Mouse (Mus musculus) forebrain, embryonic 16.5 days (tissue): ENCODE measurements around the gene Cdyl. TPM values are rescaled to one million over a fixed set of nuclear protein-coding genes. Genes with fewer than 3 reads are reported as not detected.
"Not testable (repeated sequence)": the region's sequence is repeated elsewhere in the genome, so short reads cannot be mapped to it uniquely, and the experiment has no call there.

ENCODE experiments used
- ATAC-seq: fragments of 200-750 bp; cut with Nextera tagmentation; 2 replicates; pipeline ENCODE4 v1.8.0; 2017; ENCODE audit warnings: mild to moderate bottlenecking, moderate library complexity
- H3K27ac ChIP-seq: fragments of 300-500 bp; sonication (generic); 2 replicates; pipeline ENCODE4 v1.5.1; 2014; ENCODE audit warnings: low read length, control low read depth
- H3K27me3 ChIP-seq: fragments of 300-500 bp; sonication (generic); replicated peaks from 2 replicates; pipeline ENCODE4 v1.6.1; 2014; ENCODE audit warnings: low read length; ENCODE audit not compliant: control insufficient read depth, insufficient read depth
- H3K36me3 ChIP-seq: fragments of 300-500 bp; sonication (generic); 2 replicates; pipeline ENCODE4 v1.6.1; 2014; ENCODE audit not compliant: control insufficient read depth, insufficient read depth
- H3K4me1 ChIP-seq: fragments of 300-500 bp; sonication (generic); replicated peaks from 2 replicates; pipeline ENCODE4 v1.6.1; 2014; ENCODE audit warnings: low read length; ENCODE audit not compliant: control insufficient read depth, insufficient read depth
- H3K4me2 ChIP-seq: fragments of 300-500 bp; sonication (generic); 2 replicates; pipeline ENCODE4 v1.6.1; 2014; ENCODE audit warnings: mild to moderate bottlenecking, low read length, control low read depth
- H3K4me3 ChIP-seq: fragments of 300-500 bp; sonication (generic); replicated peaks from 2 replicates; pipeline ENCODE4 v1.5.1; 2014; ENCODE audit warnings: mild to moderate bottlenecking, low read length, control low read depth
- H3K9ac ChIP-seq: fragments of 300-500 bp; sonication (generic); replicated peaks from 2 replicates; pipeline ENCODE4 v1.6.1; 2014; ENCODE audit warnings: low read depth, low read length, control low read depth
- H3K9me3 ChIP-seq: fragments of 300-500 bp; sonication (generic); 2 replicates; pipeline ENCODE4 v1.6.1; 2016; ENCODE audit warnings: low read length; ENCODE audit not compliant: control insufficient read depth
- WGBS: fragments of 180-500 bp; shearing (Covaris S2); extraction: QIAGEN DNeasy Blood & Tissue Kit; methylation state at CpG from one replicate; pipeline ENCODE4 v1.1.7; 2014; 5-methylcytosine and 5-hydroxymethylcytosine counted together
- polyA plus RNA-seq: library from polyadenylated mRNA; unstranded; fragments of >200 nt; fragmentation: Nextera tagmentation; extraction: Ambion mirVana; gene quantifications from 2 replicates; pipeline ENCODE4 v1.2.1, GENCODE M21; 2015

Gene Cdyl
- polyA plus RNA-seq, 1 experiment from 2014 or later, result 4.2 TPM

GRCm38 (mm10) chr13:35825639-35826038 is 166.0 kb downstream of the Cdyl start:
- H3K9me3 ChIP-seq, result no peaks in the 10 kb centered on the region
- no peaks in the 10 kb centered on the region for H3K36me3 ChIP-seq
- H3K27me3 ChIP-seq, result no peaks in the 10 kb centered on the region
- 93% methylated on average over 2 of the region's 2 CpGs for WGBS
- H3K9ac ChIP-seq, result no peak overlapping the region
- H3K4me3 ChIP-seq, result no peak overlapping the region
- no peak for ATAC-seq
- no peak overlapping the region for H3K27ac ChIP-seq
- peaks cover 3% of the 10 kb centered on the region; the same call in 1 of the 2 replicates for H3K4me1 ChIP-seq
- no peak overlapping the region for H3K4me2 ChIP-seq

- peaks cover 6% of the 10 kb centered on the region for H3K4me1 ChIP-seq
- H3K27ac ChIP-seq, result no peak overlapping the region
- 62% methylated on average over 6 of the region's 6 CpGs for WGBS
- no peaks in the 10 kb centered on the region for H3K36me3 ChIP-seq
- no peak overlapping the region for H3K9ac ChIP-seq
- H3K4me3 ChIP-seq, result no peak overlapping the region
- H3K4me2 ChIP-seq, result no peak overlapping the region
- no peaks in the 10 kb centered on the region for H3K9me3 ChIP-seq
- no peak for ATAC-seq
- H3K27me3 ChIP-seq, result no peaks in the 10 kb centered on the region
Observed at GRCm38 (mm10) chr13:35832676-35833075, 173.0 kb downstream of the Cdyl start.

- peaks cover 6% of the 10 kb centered on the region for H3K4me1 ChIP-seq
- no peaks in the 10 kb centered on the region for H3K27me3 ChIP-seq
- no peak overlapping the region for H3K9ac ChIP-seq
- H3K27ac ChIP-seq, result no peak overlapping the region
- ATAC-seq, result no peak
- H3K9me3 ChIP-seq, result no peaks in the 10 kb centered on the region
- WGBS, result 41% methylated on average over 6 of the region's 6 CpGs
- H3K36me3 ChIP-seq, result no peaks in the 10 kb centered on the region
- H3K4me2 ChIP-seq, result no peak overlapping the region
- H3K4me3 ChIP-seq, result no peak overlapping the region
Observed at GRCm38 (mm10) chr13:35833941-35834340, 174.3 kb downstream of the Cdyl start.

GRCm38 (mm10) chr13:35835669-35836068 is 176.0 kb downstream of the Cdyl start:
- Histone ChIP-seq H3K4me1 (peaks cover 6% of the 10 kb centered on the region), H3K27me3 (no peaks in the 10 kb centered on the region), H3K9ac (no peak overlapping the region), H3K4me3 (no peak overlapping the region), H3K27ac (no peak overlapping the region), H3K9me3 (no peaks in the 10 kb centered on the region), H3K4me2 (no peak overlapping the region), H3K36me3 (no peaks in the 10 kb centered on the region)
- ATAC-seq, result no peak
- 85% methylated on average over 7 of the region's 7 CpGs for WGBS

- 97% methylated on average over 7 of the region's 7 CpGs for WGBS
- not testable (repeated sequence) for ATAC-seq
Observed at GRCm38 (mm10) chr13:35836501-35836900, 176.9 kb downstream of the Cdyl start.

GRCm38 (mm10) chr13:35840102-35840501 is 180.5 kb downstream of the Cdyl start:
- Histone ChIP-seq H3K4me1 (no peaks in the 10 kb centered on the region), H3K4me2 (no peak overlapping the region), H3K9me3 (no peaks in the 10 kb centered on the region), H3K27me3 (no peaks in the 10 kb centered on the region), H3K9ac (no peak overlapping the region), H3K36me3 (no peaks in the 10 kb centered on the region), H3K27ac (no peak overlapping the region), H3K4me3 (no peak overlapping the region)
- WGBS, result 75% methylated on average over 10 of the region's 10 CpGs
- no peak for ATAC-seq

More at GRCm38 (mm10) chr13:35836501-35836900, 176.9 kb downstream of the Cdyl start:
- not testable (repeated sequence) for H3K27me3 ChIP-seq, H3K9ac ChIP-seq, H3K9me3 ChIP-seq, H3K4me3 ChIP-seq, H3K36me3 ChIP-seq, H3K4me1 ChIP-seq, H3K4me2 ChIP-seq, H3K27ac ChIP-seq

GRCm38 (mm10) chr13:35843383-35843782 is 183.8 kb downstream of the Cdyl start:
- no peak overlapping the region for H3K4me2 ChIP-seq
- 60% methylated on average over 7 of the region's 7 CpGs for WGBS
- no peaks in the 10 kb centered on the region for H3K36me3 ChIP-seq
- no peak overlapping the region for H3K9ac ChIP-seq
- no peaks in the 10 kb centered on the region for H3K27me3 ChIP-seq
- H3K4me3 ChIP-seq, result no peak overlapping the region
- no peaks in the 10 kb centered on the region for H3K4me1 ChIP-seq
- no peaks in the 10 kb centered on the region for H3K9me3 ChIP-seq
- H3K27ac ChIP-seq, result no peak overlapping the region
- no peak for ATAC-seq

GRCm38 (mm10) chr13:35845306-35845705 is 185.7 kb downstream of the Cdyl start:
- Histone ChIP-seq H3K9ac (no peak overlapping the region), H3K27me3 (no peaks in the 10 kb centered on the region), H3K4me3 (no peak overlapping the region), H3K36me3 (no peaks in the 10 kb centered on the region), H3K4me1 (no peaks in the 10 kb centered on the region), H3K9me3 (no peaks in the 10 kb centered on the region), H3K4me2 (no peak overlapping the region), H3K27ac (no peak overlapping the region)
- no peak for ATAC-seq
- 59% methylated on average over 3 of the region's 3 CpGs for WGBS

GRCm38 (mm10) chr13:35848694-35849093 is 189.1 kb downstream of the Cdyl start:
- Histone ChIP-seq H3K4me2 (no peak overlapping the region), H3K4me1 (no peaks in the 10 kb centered on the region), H3K9ac (no peak overlapping the region), H3K27me3 (no peaks in the 10 kb centered on the region), H3K4me3 (no peak overlapping the region), H3K9me3 (no peaks in the 10 kb centered on the region), H3K36me3 (no peaks in the 10 kb centered on the region), H3K27ac (no peak overlapping the region)
- no peak for ATAC-seq
- WGBS, result 73% methylated on average over 3 of the region's 3 CpGs

- WGBS, result 95% methylated on average over 6 of the region's 6 CpGs
Observed at GRCm38 (mm10) chr13:35851581-35851980, 191.9 kb downstream of the Cdyl start.

More at GRCm38 (mm10) chr13:35851581-35851980, 191.9 kb downstream of the Cdyl start:
- no peak overlapping the region for H3K4me3 ChIP-seq
- no peaks in the 10 kb centered on the region for H3K9me3 ChIP-seq
- no peak for ATAC-seq
- H3K4me1 ChIP-seq, result no peaks in the 10 kb centered on the region
- H3K4me2 ChIP-seq, result no peak overlapping the region
- no peaks in the 10 kb centered on the region for H3K36me3 ChIP-seq
- H3K9ac ChIP-seq, result no peak overlapping the region
- H3K27me3 ChIP-seq, result no peaks in the 10 kb centered on the region
- H3K27ac ChIP-seq, result no peak overlapping the region
